Mouse (Mus musculus) left cerebral cortex, adult 18-20 months (tissue): Measurements from ENCODE around the gene Zc3h18. TPM values are rescaled to one million over a fixed set of nuclear protein-coding genes. Genes with fewer than 3 reads are reported as not detected.

ENCODE experiments used
- DNase-seq, 2 experiments: peaks; one replicate each; pipeline ENCODE4 v3.0.0; 2021 to 2022; ENCODE audit warnings: low spot score in 2 of 2, mixed read lengths in 1 of 2
- total RNA-seq, 2 experiments: library from RNA; stranded (reverse); gene quantifications; 2 replicates each; pipeline ENCODE4 v1.2.3; 2021

Gene Zc3h18
- total RNA-seq, 2 experiments from 2014 or later = 41.2 to 42.4 TPM

DNA sequence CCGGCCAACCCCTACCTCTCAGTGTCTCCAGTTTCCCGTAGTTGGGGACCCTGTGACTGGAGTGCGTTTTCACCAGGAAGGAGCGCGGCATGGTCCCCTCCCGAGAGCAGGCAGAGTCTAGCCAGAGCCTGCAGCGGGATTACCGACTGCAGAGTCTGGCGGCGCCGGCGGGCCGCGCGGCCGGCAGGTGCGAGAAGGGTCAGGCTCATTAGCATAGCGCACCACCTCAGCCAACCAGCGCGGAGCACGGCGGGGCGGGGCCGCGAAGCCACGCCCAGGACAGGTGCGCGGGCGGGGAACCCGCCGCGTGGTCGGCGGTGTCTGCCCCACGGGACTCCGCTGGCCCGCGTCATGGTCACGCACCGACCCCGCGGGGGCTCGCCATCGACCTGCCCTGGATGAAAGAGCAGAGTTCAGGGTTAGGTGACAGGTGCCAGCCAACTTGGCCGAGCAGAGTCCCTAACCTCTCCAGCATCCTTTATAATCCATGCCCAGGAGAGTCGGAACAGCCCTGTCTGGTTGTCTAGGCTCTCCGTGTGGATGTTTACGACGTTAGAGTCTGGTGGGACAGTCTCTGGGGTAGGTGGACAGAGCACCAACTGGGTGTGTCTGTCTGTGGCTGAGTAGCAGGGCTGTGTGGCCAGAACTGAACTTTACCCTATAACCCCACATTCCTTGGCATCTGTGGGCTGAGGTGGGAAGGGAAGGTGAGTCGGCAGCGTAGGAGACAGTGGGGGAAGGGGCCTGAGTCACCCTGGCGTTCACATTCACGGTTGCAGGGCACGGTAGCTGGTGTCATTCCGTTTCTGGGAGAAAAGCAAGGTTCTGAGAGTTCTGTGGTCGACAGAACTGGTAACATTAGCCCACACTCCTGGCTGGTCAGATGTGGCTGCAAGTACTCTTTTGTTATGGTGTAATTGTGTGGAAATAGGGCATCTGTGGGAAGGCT lies 84.4 kb downstream of the Zc3h18 start, which contains the start of gene Snai3:
Gene Snai3 (minus strand): TSS at position 210 of the 949 bp plus-strand sequence.
- DNase-seq = peak in 1 of 2 experiments; percentile 44

DNA sequence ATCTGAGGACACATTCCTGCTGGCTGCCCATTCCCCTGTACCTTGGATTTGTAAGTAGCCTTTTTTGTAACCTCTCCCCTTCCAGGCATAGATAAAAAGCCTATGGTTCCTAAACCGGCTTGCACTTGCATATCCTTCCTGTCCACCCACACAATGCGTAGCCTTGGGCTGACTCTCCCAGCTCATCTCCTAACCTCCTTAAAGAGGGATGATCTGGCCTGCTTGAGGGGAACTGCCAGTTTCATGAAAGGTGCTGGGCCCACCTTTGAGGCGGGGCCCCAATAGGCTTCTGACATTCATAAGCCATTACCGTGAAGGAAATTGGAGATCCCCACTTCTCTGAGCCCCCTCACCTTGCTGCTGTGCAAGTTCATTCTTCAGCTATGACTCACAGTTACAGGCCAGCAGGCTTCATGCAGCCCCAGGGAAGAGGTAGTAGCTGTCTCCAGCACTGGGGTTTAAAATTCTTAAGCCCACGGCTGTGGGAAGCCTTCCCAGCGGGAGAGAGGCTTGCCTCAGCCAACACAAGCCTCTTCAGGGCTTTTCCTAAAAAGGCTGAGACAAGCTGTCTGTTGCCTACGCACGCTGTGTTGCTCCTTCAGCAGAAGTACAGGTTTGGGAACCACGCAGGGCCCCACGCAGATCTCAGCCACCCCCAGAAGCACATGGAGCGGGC lies 85.2 kb downstream of the Zc3h18 start:
- DNase-seq = peak; percentile 74 to 85

DNA sequence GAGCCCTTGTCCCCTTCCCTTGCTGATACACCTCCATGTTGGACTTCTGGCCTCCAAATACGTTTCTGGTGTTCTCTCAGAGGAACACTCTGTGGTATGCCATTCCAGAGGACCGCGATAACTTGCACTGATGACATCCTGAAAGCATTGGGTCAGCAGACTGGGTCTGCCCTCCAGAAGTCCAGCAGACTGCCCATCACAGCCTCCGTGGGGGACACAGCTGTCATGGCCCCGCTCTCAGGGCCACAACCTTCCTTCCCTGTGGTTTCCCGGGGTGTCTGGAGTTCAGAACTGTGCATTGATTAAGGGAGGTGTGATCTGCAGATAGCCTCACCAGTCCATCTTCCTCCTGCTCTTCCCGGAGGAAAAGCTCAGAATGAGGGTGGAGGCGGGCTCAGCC lies 86.1 kb downstream of the Zc3h18 start:
- no peak for DNase-seq

DNA sequence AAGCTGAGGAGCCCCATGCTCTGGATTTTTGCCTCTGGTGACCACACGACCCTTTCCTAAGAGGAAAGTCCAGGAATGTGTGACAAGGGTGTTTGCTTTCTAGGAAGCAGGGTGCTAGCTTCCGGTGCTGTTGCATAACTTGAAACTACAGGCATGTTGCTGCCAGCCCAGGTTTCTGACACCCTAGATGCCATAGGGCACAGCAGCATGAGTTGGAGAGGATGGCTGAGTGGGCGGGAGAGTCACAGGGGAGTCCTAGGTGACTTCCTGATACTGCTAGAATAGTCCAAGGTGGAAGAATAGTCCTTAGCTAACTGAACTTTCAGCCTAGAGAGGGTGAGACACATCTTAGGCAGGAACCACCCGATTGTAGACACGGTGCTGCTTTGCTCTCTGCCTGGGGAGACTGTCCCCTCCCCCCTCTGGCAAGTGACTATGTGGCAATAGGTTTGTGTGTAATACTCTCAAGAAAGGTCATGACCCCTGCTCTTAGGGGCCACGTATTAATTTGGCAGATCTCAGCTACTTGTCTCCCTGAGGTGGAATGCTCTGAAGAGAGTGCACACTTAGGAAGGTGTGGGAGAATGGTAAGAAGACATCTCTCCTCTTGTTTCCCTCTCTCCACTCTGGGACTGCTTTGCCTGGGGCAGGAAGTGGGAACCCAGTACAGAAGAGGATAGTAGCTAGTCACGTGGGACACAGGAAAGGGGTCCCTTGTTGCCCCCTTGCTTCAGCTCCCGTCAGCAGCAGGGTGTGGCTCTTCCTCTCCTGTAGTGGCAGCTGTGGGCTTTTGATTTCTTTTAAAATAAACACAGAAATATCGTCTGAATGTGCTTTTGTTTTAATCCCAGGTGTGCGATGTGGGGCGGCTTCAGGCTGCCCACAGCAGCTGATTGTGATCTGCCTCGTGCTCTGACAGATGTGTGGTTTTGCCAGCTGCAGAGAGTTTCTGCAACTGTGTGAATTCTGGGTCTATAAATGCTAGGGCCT lies 87.5 kb downstream of the Zc3h18 start:
- no peak for DNase-seq

DNA sequence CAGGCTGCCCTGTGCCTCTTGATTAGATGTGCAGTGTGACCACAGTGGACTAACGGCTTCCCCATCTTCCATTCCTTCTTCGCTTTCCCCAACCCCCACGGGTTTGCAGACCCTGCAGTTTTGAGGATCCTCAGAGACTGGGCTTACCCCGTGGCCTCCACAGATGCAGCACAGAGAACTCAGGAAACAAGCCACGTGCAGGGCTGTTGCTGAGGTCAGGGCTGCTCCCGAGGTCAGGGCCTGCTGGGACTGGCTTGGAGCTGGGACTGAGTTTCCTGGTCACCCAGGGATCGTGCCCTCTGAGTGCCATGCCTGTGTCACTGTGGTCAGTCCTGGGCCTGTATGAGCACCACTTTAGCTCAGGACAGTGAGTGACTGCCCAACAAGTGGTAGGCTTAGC lies 88.6 kb downstream of the Zc3h18 start:
- no peak for DNase-seq

Other genes with a start within 250 kb of the Zc3h18 start
- gene Zfpm1, start 94.5 kb upstream of the Zc3h18 start, total RNA-seq = 10 to 100 TPM; 35.6 to 37.5 TPM
- gene Trhr2, start 15.9 kb upstream of the Zc3h18 start, total RNA-seq = 1 to 10 TPM; 8.0 to 8.5 TPM
- gene Il17c, start 45.4 kb downstream of the Zc3h18 start, total RNA-seq = not detected
- 1 to 10 TPM; 7.9 to 8.7 TPM for gene Cyba, start 56.3 kb downstream of the Zc3h18 start, total RNA-seq
- gene Mvd, start 66.8 kb downstream of the Zc3h18 start, total RNA-seq = 10 to 100 TPM; 25.3 to 27.4 TPM
- under 1 TPM; 0.51 to 0.61 TPM for gene Snai3, start 84.1 kb downstream of the Zc3h18 start, total RNA-seq
- gene Rnf166, start 99.5 kb downstream of the Zc3h18 start, total RNA-seq = 10 to 100 TPM; 37.7 to 50.0 TPM
- 10 to 100 TPM; 25.4 to 28.7 TPM for gene Ctu2, start 99.5 kb downstream of the Zc3h18 start, total RNA-seq
- gene Piezo1, start 174.7 kb downstream of the Zc3h18 start, total RNA-seq = 1 to 10 TPM; 5.2 to 5.5 TPM
- 1 to 10 TPM; 2.9 to 3.9 TPM for gene Cdt1, start 191.4 kb downstream of the Zc3h18 start, total RNA-seq
- gene Aprt, start 200.3 kb downstream of the Zc3h18 start, total RNA-seq = 10 to 100 TPM; 48.4 to 52.0 TPM
- gene Galns, start 234.9 kb downstream of the Zc3h18 start, total RNA-seq = 1 to 10 TPM; 8.1 to 8.3 TPM
- gene Trappc2l, start 235.0 kb downstream of the Zc3h18 start, total RNA-seq = 10 to 100 TPM; 79.6 to 86.0 TPM
- not detected for gene Pabpn1l, start 246.1 kb downstream of the Zc3h18 start, total RNA-seq